Mouse (Mus musculus): ENCODE data around the gene Mesp2.
"Not testable (repeated sequence)": the region's sequence is repeated elsewhere in the genome, so short reads cannot be mapped to it uniquely, and the experiment has no call there.

Mesp2 gene

GRCm38 (mm10) chr7:79810611-79811506 lies at the start of gene Mesp2:
TSS of gene Mesp2 (plus strand) at chr7:79810727.
- peak; percentile 37 for DNase-seq (ENCODE audit: low read depth, low spot score)

GRCm38 (mm10) chr7:79761124-79761876 lies 49.2 kb upstream of the Mesp2 start:
- no peak for DNase-seq (ENCODE audit: low read depth, low spot score)

DNA sequence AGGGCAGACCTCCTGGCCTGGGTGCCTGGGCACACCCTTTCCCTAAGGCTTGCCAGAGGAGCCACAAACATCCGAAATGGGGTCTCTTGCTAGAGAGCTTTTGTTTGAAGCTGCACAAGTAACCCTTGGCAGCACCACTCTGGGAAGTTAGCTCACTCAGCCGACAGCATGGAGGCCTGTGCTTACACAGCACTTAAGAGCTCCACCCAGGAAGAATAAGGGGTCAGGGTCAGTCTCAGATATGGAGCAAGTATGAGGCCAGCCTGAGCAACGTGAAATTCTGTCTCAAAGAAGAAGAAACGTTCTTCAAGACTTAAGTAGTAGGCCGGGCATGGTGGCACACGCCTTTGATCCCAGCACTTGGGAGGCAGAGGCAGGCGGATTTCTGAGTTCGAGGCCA lies 48.4 kb upstream of the Mesp2 start:
- DNase-seq (ENCODE audit: low read depth, low spot score), result no peak

GRCm38 (mm10) chr7:79765991-79766390 lies 44.5 kb upstream of the Mesp2 start:
- DNase-seq (ENCODE audit: low read depth, low spot score), result no peak

GRCm38 (mm10) chr7:79769664-79770063 lies 40.9 kb upstream of the Mesp2 start:
- DNase-seq (ENCODE audit: low read depth, low spot score), result no peak

DNA sequence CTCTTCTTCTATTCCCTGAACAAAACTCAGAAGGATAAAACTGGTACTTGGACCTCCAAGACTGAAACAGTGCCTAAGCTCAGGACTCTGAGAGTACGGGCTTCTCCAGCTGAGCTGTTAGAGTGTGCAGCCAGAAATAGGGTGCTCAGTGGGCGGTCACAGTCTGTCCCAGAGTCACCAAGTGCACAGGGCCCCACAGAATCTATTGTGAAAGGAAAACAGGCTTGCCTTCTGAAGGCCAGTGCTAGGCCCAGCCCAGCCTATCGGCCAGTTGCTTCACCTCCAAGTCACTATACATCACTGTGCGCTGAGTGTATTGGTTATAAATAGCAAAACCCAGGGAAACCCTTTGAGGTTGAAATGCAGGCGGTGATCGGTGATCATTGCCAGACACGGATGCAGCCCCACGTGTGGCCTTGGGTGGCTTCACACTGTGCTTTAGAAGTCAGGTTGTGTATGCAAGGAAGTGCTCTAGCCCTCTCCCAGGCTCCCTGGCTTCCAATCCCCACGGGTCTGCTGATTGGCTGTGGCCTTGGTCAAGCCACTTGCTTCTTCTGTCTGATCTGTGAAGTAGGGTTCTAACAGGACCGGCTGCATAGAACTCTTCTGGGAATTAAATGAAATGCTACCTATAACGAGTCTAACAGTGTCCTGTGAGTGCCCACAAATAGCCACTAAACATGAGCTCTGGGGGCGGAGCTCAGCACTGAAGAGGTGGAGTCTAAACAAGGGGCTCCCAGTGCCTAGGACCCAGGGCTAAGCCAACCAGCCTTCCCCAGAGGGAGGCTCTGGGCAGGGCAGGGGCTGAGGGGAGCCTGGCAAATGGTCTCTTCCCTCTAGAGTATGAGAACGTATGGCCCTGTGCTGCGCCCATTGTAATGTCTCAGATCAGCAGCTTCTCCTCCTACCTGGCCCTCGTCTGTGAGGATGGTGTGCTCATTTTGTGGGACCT lies 38.7 kb upstream of the Mesp2 start:
- DNase-seq (ENCODE audit: low read depth, low spot score), result no peak

- peak; percentile 44 for DNase-seq (ENCODE audit: low read depth, low spot score)
These were observed 29.6 kb upstream of the Mesp2 start for GRCm38 (mm10) chr7:79780647-79781626.

DNA sequence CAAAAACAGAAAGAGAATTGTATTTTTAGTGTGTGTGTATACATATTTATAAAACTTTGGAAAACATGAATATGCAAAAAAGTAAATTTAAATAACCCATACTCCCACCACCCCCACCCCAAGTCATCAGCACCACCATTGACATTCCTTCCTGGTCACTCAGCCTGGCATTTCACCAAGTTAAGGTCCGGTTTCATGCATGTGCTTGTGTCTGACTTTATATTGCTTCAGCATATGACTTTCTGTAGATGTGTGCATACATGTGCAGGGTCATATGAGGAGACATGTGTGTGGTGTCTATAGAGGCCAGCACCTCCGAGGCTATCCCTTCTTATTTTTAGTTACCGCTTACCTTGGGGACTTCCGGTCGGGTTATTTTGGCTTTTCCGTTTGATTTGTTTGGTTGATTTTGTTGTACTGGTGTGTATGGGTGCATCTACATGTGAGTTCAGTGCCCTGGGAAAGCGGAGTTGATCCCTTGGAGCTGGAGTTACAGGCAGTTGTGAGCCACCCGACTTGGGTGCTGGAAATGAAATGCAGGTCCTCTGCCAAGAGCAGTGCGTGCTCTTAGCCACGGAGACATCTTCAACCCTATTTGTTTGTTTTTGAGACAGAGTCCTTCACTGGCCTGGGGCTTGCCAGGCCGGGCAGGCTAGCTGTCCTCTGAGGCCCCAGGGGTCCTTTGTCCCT lies 28.6 kb upstream of the Mesp2 start:
- no peak for DNase-seq (ENCODE audit: low read depth, low spot score)

GRCm38 (mm10) chr7:79782516-79782855 lies 28.0 kb upstream of the Mesp2 start:
- no peak for DNase-seq (ENCODE audit: low read depth, low spot score)

DNA sequence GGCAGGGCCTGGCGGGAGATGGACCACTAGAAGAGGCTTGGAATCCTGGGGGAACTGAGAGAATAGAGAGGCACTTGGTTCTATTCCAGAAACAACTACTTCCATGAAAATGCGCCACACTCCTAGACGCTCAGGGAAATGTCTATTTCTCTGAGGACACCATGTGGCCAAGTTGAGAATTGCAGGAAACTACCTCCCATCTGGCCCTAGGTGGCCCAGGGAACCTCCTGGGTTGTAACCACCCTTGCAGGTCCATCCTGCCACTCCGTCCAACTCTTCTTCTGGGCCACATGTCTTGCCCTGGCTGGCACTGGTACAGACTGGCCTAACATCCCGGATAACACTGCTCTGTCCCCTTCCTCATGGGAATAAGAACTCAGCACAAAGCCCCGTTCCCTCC lies 24.2 kb upstream of the Mesp2 start:
- peak; percentile 43 for DNase-seq (ENCODE audit: low read depth, low spot score)

GRCm38 (mm10) chr7:79789812-79790211 lies 20.7 kb upstream of the Mesp2 start:
- DNase-seq (ENCODE audit: low read depth, low spot score), result not testable (repeated sequence)

- DNase-seq (ENCODE audit: low read depth, low spot score), result no peak
These were observed 17.7 kb upstream of the Mesp2 start for GRCm38 (mm10) chr7:79792635-79793421.

GRCm38 (mm10) chr7:79793688-79794087 lies 16.8 kb upstream of the Mesp2 start, which contains the start of gene Mesp1:
TSS of gene Mesp1 (minus strand) at chr7:79793788.
- no peak for DNase-seq (ENCODE audit: low read depth, low spot score)

- DNase-seq (ENCODE audit: low read depth, low spot score), result peak; percentile 11
These were observed 11.9 kb upstream of the Mesp2 start for GRCm38 (mm10) chr7:79798606-79799005.

- DNase-seq (ENCODE audit: low read depth, low spot score), result peak; percentile 50
These were observed 11.5 kb upstream of the Mesp2 start for GRCm38 (mm10) chr7:79799048-79799447.

GRCm38 (mm10) chr7:79799506-79799905 lies 11.0 kb upstream of the Mesp2 start:
- DNase-seq (ENCODE audit: low read depth, low spot score), result no peak

DNA sequence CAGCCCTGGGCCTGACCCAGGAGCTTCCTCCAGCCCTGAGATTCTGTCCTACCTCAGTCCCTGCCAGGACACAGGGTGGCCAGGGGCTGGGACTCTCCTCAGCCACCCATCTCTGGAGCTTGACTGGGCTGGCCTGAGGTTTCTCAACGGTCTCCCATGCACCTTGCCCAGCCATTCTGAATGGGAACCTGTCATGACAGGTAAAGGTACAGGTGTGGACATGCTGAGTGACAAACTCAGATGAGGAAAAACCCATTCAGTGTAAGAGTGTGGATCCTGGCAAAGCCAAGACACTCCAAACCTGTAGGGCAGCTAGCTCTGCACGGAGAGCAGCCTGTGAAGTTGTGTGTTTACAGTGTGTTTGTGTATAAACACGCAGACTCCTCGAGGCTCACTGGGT lies 10.2 kb upstream of the Mesp2 start:
- no peak for DNase-seq (ENCODE audit: low read depth, low spot score)

DNA sequence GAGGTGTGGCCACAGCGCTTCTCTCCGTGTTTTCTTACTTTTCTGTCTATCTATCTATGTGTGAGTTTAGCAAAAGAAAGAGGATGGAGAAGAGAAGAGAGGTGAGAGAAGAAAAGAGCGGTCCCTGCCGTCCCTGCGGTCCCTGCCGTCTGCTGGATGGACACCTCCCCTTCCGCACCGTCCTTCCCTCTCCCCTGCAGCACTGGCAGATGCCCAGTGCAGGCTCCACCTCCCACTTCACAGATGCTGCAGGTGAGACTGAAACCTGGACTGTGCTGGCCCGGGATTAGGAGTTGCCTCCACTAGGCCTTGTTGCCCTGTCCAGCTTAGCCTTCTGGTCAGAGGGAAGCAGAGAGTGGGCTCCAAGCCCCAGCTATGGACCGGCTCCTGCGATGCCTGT lies 9.1 kb upstream of the Mesp2 start:
- DNase-seq (ENCODE audit: low read depth, low spot score), result no peak

DNA sequence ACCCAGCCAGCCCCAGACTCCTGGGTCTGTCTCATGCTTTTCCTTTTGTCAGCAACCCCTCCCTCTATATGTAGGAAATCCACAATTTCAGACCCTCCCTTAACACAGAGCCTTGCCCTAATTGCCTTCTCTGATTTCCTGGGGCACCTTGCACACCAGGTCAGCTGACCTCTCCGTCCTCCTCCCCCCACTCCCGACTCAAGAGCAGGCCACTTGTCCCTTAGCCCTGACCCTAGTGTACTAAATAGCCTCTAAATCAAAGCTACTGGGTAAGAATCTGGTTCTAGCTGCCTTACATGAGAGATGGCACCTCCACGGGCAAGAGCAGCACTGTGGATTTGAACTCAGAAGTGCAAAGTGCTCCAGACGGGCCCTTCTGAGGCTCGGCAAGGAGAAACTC lies 8.5 kb upstream of the Mesp2 start:
- no peak for DNase-seq (ENCODE audit: low read depth, low spot score)
